Mouse (Mus musculus) liver, embryonic 14.5 days (tissue): ENCODE measurements around the gene Trp53bp2. TPM values are rescaled to one million over a fixed set of nuclear protein-coding genes. Genes with fewer than 3 reads are reported as not detected.

Experiments
- ATAC-seq: fragments of 200-750 bp; cut with Nextera tagmentation; 2 replicates; pipeline ENCODE4 v1.8.0; 2017; ENCODE audit warnings: moderate number of reproducible peaks, mild to moderate bottlenecking, moderate library complexity; ENCODE audit not compliant: insufficient read depth
- DNase-seq, 3 experiments: peaks; one replicate each; pipeline ENCODE4 v3.0.0-alpha.2; 2012 to 2013; ENCODE audit warnings: low read depth in 3 of 3, low spot score in 3 of 3
- H3K27ac ChIP-seq: fragments of 300-500 bp; sonication (generic); 2 replicates; pipeline ENCODE4 v1.5.1; 2014; ENCODE audit warnings: moderate library complexity, mild to moderate bottlenecking, control low read depth, inconsistent platforms
- H3K27me3 ChIP-seq: fragments of 300-500 bp; sonication (generic); 2 replicates; pipeline ENCODE4 v1.6.1; 2014; ENCODE audit warnings: mild to moderate bottlenecking, low read length, moderate library complexity; ENCODE audit not compliant: control insufficient read depth, insufficient read depth
- H3K36me3 ChIP-seq: fragments of 300-500 bp; sonication (generic); replicated peaks from 2 replicates; pipeline ENCODE4 v1.6.1; 2014; ENCODE audit warnings: low read depth; ENCODE audit not compliant: control insufficient read depth, insufficient read depth
- H3K4me1 ChIP-seq, 2 experiments: fragments of 200-500 bp in 1 of 2; fragments of 300-500 bp in 1 of 2; sonication (generic) in 1 of 2; replicated peaks; 2 replicates each; pipeline ENCODE4 v1.6.1; 2012 to 2014; ENCODE audit warnings: antibody characterized with exemption in 1 of 2, inconsistent platforms in 1 of 2, low read length in 1 of 2; ENCODE audit not compliant: control insufficient read depth in 2 of 2, insufficient read depth in 2 of 2
- H3K4me2 ChIP-seq: fragments of 300-500 bp; sonication (generic); 2 replicates; pipeline ENCODE4 v1.6.1; 2014; ENCODE audit warnings: low read depth, mild to moderate bottlenecking, control low read depth, moderate library complexity
- H3K4me3 ChIP-seq, 2 experiments: fragments of 200-500 bp in 1 of 2; fragments of 300-500 bp in 1 of 2; sonication (generic) in 1 of 2; 2 replicates each; pipeline ENCODE4 v1.5.1; 2012 to 2014; ENCODE audit warnings: low read depth in 2 of 2, low read length in 2 of 2, mild to moderate bottlenecking in 2 of 2, control low read depth in 1 of 2, inconsistent platforms in 1 of 2, moderate library complexity in 1 of 2; ENCODE audit not compliant: insufficient read depth in 1 of 2
- H3K9ac ChIP-seq: fragments of 300-500 bp; sonication (generic); replicated peaks from 2 replicates; pipeline ENCODE4 v1.6.1; 2014; ENCODE audit warnings: mild to moderate bottlenecking, control low read depth, moderate library complexity
- H3K9me3 ChIP-seq: fragments of 300-500 bp; sonication (generic); 2 replicates; pipeline ENCODE4 v1.6.1; 2016; ENCODE audit warnings: low read length, mixed read lengths; ENCODE audit not compliant: control insufficient read depth
- CTCF ChIP-seq: IDR thresholded peaks from 2 replicates; pipeline ENCODE4 v1.5.1; 2016; ENCODE audit warnings: antibody characterized with exemption, low read depth, control low read depth
- EP300 ChIP-seq: IDR thresholded peaks from 2 replicates; pipeline ENCODE4 v1.6.1; 2016; ENCODE audit warnings: antibody characterized with exemption, low read depth
- WGBS: fragments of 180-500 bp; shearing (Covaris S2); extraction: QIAGEN DNeasy Blood & Tissue Kit; methylation state at CpG from one replicate; pipeline ENCODE4 v1.1.7; 2014; ENCODE audit not compliant: insufficient replicate concordance; 5-methylcytosine and 5-hydroxymethylcytosine counted together
- polyA plus RNA-seq, 2 experiments: library from polyadenylated mRNA; depleted of rRNA in 1 of 2; stranded (reverse) in 1 of 2; unstranded in 1 of 2; fragments of >200 nt; fragmentation: Nextera tagmentation in 1 of 2; extraction: Ambion mirVana in 1 of 2; gene quantifications; 2 replicates each; pipeline versions ENCODE4 v1.2.1 to v1.2.3; 2012 to 2014

The Trp53bp2 gene
- polyA plus RNA-seq, 2 experiments: 2.5 to 2.7 TPM

DNA sequence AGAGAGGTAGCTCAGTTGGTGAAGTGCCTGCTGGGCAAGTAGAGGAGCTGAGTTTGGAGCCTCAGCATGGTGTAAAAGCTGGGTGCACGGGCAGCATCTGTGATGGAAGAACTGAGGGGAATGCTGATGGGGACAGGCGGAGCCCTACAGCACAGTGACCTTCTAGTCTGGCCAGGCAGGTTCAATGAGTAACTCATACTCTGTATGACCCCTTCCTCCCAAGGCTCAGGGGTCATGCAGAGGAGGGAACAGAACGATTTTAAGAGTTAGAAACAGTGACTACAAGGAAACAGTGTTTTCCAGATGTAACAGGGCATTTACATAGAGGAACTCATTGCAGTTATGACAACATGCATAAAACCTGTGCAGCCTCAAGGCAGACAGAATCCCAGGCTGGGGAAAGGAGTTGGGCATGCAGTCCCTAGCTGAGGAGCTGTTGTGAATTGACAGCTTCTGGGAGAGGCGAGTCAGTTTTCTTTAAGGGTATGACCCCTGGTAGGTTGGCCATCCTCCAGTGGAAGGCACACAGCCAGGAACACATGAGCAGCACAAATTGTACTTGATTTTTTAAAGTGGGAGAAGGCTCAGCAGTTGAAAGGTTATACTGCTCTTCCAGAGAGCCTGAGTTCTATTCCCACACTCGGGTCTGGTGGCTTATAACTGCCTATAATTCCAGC lies 30.7 kb downstream of the Trp53bp2 start:
- Histone ChIP-seq H3K4me2 (no peak overlapping the region), H3K4me3 (no peak overlapping the region), H3K27me3 (no peaks in the 10 kb centered on the region), H3K4me1 (no peaks in the 10 kb centered on the region), H3K9ac (no peak overlapping the region), H3K36me3 (no peaks in the 10 kb centered on the region), H3K27ac (no peak overlapping the region), H3K9me3 (no peaks in the 10 kb centered on the region)
- ATAC-seq (no peak), DNase-seq (no peak)
- 62% methylated on average over 5 of the region's 5 CpGs for WGBS
- TF ChIP-seq CTCF: no peak
- no peak for TF ChIP-seq EP300

DNA sequence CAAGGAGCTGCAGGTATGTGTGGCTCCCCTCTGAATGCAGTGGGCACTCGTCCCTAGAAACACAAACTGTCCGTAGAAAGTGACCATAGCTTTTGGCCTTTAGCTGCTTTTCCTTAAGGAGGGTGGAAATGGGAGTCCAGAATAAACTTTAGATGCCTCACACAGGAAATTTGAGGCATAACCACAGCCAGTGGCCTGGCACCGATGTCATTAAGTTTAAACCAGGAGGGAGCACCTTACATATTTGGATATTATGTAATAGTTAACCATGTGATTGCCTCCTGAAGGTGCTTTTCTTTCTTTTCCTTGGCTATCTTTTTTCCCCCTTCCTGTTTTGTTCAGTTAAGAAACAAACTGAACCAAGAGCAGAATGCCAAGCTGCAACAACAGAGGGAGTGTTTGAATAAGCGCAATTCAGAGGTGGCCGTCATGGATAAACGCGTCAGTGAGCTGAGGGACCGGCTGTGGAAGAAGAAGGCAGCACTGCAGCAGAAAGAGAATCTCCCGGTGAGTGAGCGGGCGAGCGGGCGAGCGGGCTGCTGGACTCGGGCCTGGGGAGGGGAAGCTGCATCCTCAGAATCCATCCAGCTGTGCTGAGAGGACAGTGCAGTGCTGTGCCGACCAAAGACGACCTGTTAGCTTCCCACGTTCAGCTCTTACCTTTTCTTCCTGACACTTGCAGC lies 33.0 kb downstream of the Trp53bp2 start:
- 80% methylated on average over 18 of the region's 18 CpGs for WGBS
- no peaks in the 10 kb centered on the region for H3K27me3 ChIP-seq

DNA sequence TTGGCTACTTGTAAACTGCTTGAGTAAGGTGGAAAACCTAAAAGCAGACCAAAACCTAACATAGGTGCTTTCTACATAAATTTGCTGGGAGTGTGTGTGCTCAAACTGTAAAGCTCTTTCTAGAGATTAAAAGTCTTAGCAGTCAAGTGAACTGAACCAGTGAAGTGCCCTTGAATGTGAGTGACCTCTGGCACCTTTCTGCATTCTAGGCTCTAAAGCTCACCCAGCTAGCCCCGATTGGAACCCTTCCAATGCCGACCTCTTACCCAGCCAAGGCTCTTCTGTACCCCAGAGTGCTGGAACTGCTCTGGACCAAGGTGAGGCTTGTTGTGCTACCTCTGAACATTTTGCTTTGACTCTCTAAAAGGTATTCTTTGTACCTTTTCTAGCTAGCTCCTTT lies 35.1 kb downstream of the Trp53bp2 start:
- H3K27me3 ChIP-seq: no peaks in the 10 kb centered on the region
- no peak for DNase-seq
- H3K9me3 ChIP-seq: no peaks in the 10 kb centered on the region
- no peaks in the 10 kb centered on the region for H3K4me1 ChIP-seq
- no peak overlapping the region for H3K4me2 ChIP-seq
- TF ChIP-seq EP300: no peak
- no peak for TF ChIP-seq CTCF
- WGBS: 82% methylated on average over 2 of the region's 2 CpGs
- ATAC-seq: no peak
- no peak overlapping the region for H3K27ac ChIP-seq
- H3K9ac ChIP-seq: no peak overlapping the region
- no peak overlapping the region for H3K4me3 ChIP-seq
- peaks cover 6% of the 10 kb centered on the region for H3K36me3 ChIP-seq

More for the DNA sequence above, 33.0 kb downstream of the Trp53bp2 start:
- Histone ChIP-seq H3K9ac (no peak overlapping the region), H3K27ac (no peak overlapping the region), H3K4me2 (no peak overlapping the region), H3K9me3 (no peaks in the 10 kb centered on the region), H3K36me3 (no peaks in the 10 kb centered on the region; the same call in 1 of the 2 replicates), H3K4me1 (no peaks in the 10 kb centered on the region), H3K4me3 (no peak overlapping the region)
- DNase-seq (no peak), ATAC-seq (no peak)
- TF ChIP-seq CTCF (no peak), EP300 (no peak)

DNA sequence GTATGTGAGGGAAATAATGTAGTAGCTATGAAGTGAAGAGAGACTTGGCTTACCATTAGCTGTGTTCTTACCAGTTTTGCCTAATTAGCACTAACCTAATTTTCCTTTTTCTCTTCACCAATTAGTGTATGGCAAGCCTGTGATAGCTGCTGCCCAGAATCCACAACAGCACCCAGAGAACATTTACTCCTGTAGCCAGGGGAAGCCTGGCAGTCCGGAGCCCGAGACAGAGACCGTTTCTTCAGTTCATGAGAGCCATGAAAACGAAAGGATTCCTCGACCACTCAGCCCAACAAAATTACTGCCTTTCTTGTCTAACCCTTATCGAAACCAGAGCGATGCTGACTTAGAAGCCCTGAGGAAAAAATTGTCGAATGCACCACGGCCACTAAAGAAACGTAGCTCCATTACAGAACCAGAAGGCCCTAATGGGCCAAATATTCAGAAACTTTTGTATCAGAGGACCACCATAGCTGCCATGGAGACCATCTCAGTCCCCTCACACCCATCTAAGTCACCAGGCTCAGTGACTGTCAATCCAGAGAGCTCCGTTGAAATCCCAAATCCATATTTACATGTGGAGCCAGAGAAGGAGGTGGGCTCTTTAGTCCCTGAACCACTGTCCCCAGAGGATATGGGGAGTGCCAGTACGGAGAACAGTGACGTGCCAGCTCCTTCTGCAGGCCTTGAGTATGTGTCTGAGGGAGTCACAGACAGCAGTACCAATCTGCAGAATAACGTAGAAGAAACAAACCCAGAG lies 39.5 kb downstream of the Trp53bp2 start:
- 78% methylated on average over 14 of the region's 14 CpGs for WGBS
- TF ChIP-seq EP300: no peak
- TF ChIP-seq CTCF: no peak
- ATAC-seq (no peak), DNase-seq (no peak)
- Histone ChIP-seq H3K4me3 (no peak overlapping the region), H3K4me1 (no peaks in the 10 kb centered on the region), H3K27ac (no peak overlapping the region), H3K4me2 (no peak overlapping the region), H3K9ac (no peak overlapping the region), H3K27me3 (no peaks in the 10 kb centered on the region), H3K9me3 (no peaks in the 10 kb centered on the region), H3K36me3 (peaks cover 6% of the 10 kb centered on the region)

DNA sequence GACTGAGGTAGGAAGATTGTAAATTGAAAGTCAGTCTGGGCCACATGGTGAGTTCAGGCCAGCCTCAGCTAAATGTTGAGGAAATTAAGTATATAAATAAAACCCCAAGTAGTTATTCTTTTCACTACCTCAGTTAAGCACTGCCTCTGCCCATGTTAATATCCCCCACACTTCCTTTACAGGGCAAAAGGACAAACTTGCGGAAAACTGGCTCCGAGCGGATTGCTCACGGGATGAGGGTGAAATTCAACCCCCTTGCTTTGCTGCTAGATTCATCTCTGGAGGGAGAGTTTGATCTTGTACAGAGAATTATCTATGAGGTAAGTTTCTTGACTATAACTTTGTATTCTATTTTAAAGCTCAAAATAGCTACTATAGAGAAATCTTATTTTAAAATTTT lies 43.5 kb downstream of the Trp53bp2 start:
- Histone ChIP-seq H3K36me3 (peaks cover 6% of the 10 kb centered on the region; the same call in 1 of the 2 replicates), H3K27ac (no peak overlapping the region), H3K4me3 (no peak overlapping the region), H3K4me2 (no peak overlapping the region), H3K9ac (no peak overlapping the region), H3K27me3 (no peaks in the 10 kb centered on the region), H3K4me1 (no peaks in the 10 kb centered on the region), H3K9me3 (no peaks in the 10 kb centered on the region)
- DNase-seq: no peak
- no peak for TF ChIP-seq EP300
- TF ChIP-seq CTCF: no peak
- ATAC-seq: no peak
- WGBS: 79% methylated on average over 4 of the region's 4 CpGs
